Mouse (Mus musculus) neural tube, embryonic 13.5 days (tissue): ENCODE data around the gene Asb18. TPM values are rescaled to one million over a fixed set of nuclear protein-coding genes. Genes with fewer than 3 reads are reported as not detected.

Experiments used
- ATAC-seq: fragments of 200-750 bp; cut with Nextera tagmentation; 2 replicates; pipeline ENCODE4 v1.8.0; 2017; ENCODE audit warnings: low read depth, mild to moderate bottlenecking, moderate TSS enrichment, moderate library complexity
- H3K27ac ChIP-seq: fragments of 300-500 bp; sonication (generic); replicated peaks from 2 replicates; pipeline ENCODE4 v1.5.1; 2015; ENCODE audit warnings: moderate library complexity, mild to moderate bottlenecking, inconsistent platforms
- H3K27me3 ChIP-seq: fragments of 300-500 bp; sonication (generic); 2 replicates; pipeline ENCODE4 v1.6.1; 2015; ENCODE audit warnings: mild to moderate bottlenecking, inconsistent platforms
- H3K36me3 ChIP-seq: fragments of 300-500 bp; sonication (generic); 2 replicates; pipeline ENCODE4 v1.6.1; 2015; ENCODE audit warnings: mild to moderate bottlenecking, inconsistent platforms
- H3K4me1 ChIP-seq: fragments of 300-500 bp; sonication (generic); replicated peaks from 2 replicates; pipeline ENCODE4 v1.6.1; 2015; ENCODE audit warnings: inconsistent platforms
- H3K4me2 ChIP-seq: fragments of 300-500 bp; sonication (generic); 2 replicates; pipeline ENCODE4 v1.6.1; 2015; ENCODE audit warnings: inconsistent platforms, mild to moderate bottlenecking, moderate library complexity
- H3K4me3 ChIP-seq: fragments of 300-500 bp; sonication (generic); 2 replicates; pipeline ENCODE4 v1.5.1; 2015; ENCODE audit warnings: mild to moderate bottlenecking, inconsistent platforms
- H3K9ac ChIP-seq: fragments of 300-500 bp; sonication (generic); 2 replicates; pipeline ENCODE4 v1.6.1; 2015; ENCODE audit warnings: moderate library complexity, mild to moderate bottlenecking, inconsistent platforms
- H3K9me3 ChIP-seq: fragments of 300-500 bp; sonication (generic); 2 replicates; pipeline ENCODE4 v1.6.1; 2016; ENCODE audit warnings: inconsistent platforms
- WGBS: fragments of 180-500 bp; shearing (Covaris S2); methylation state at CpG from one replicate; pipeline ENCODE4 v1.1.7; 2015; 5-methylcytosine and 5-hydroxymethylcytosine counted together
- polyA plus RNA-seq: library from polyadenylated mRNA; unstranded; fragments of >200 nt; fragmentation: Nextera tagmentation; extraction: Ambion mirVana; gene quantifications from 2 replicates; pipeline ENCODE4 v1.2.1, GENCODE M21; 2015

The Asb18 gene
- 0.71 and 0.90 TPM in 2 replicates for polyA plus RNA-seq

GRCm38 (mm10) chr1:90014446-90014845, at the start of gene Asb18:
Gene Asb18, minus strand, starts transcription at chr1:90014666.
- no peak within 1 kb of the TSS for H3K9ac ChIP-seq
- no peaks in the 10 kb centered on the region for H3K36me3 ChIP-seq
- ATAC-seq, result no peak
- H3K4me2 ChIP-seq, result no peak within 1 kb of the TSS
- H3K27ac ChIP-seq, result no peak within 1 kb of the TSS
- H3K4me1 ChIP-seq, result no peaks in the 10 kb centered on the region
- 80% methylated on average over 5 of the region's 5 CpGs for WGBS
- H3K4me3 ChIP-seq, result no peak within 1 kb of the TSS
- H3K9me3 ChIP-seq, result no peaks in the 10 kb centered on the region
- H3K27me3 ChIP-seq, result no peaks in the 10 kb centered on the region

DNA sequence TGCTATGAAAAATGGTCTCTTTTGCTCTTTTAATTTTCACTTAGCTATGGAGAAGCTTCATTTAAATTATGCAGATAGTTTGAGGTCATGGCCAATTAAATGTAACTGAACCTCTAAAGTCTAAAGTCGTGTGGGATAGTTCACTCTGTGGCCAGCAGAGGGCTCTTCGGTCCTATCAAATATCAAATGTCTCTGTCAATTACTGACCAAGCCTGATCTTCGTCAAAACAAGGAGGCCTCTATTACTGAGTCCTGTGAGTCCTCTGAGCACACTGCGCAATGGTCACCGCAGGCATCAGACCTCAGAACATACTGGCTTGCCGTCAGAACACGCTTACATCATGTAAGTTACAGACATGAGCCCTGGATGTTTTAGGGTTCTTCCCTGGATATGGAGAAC, 46.1 kb upstream of the Asb18 start:
- Histone ChIP-seq H3K4me1 (0 out of 2 replicates have a peak, but pooled peaks cover 6% of the 10 kb centered on the region), H3K36me3 (no peaks in the 10 kb centered on the region), H3K9ac (no peak overlapping the region), H3K27me3 (no peaks in the 10 kb centered on the region), H3K4me3 (no peak overlapping the region), H3K9me3 (0 out of 2 replicates have a peak, but pooled peaks cover 3% of the 10 kb centered on the region), H3K27ac (no peak overlapping the region), H3K4me2 (no peak overlapping the region)
- 20% methylated on average over 7 of the region's 7 CpGs for WGBS
- ATAC-seq, result peak; percentile 83

GRCm38 (mm10) chr1:90060054-90060453, 45.6 kb upstream of the Asb18 start:
- no peaks in the 10 kb centered on the region for H3K27me3 ChIP-seq
- no peak overlapping the region for H3K9ac ChIP-seq
- H3K9me3 ChIP-seq, result 0 out of 2 replicates have a peak, but pooled peaks cover 3% of the 10 kb centered on the region
- 0 out of 2 replicates have a peak, but pooled peaks cover 6% of the 10 kb centered on the region for H3K4me1 ChIP-seq
- no peak overlapping the region for H3K4me3 ChIP-seq
- no peak overlapping the region for H3K27ac ChIP-seq
- WGBS, result 70% methylated on average over 3 of the region's 3 CpGs
- no peaks in the 10 kb centered on the region for H3K36me3 ChIP-seq
- ATAC-seq, result no peak
- no peak overlapping the region for H3K4me2 ChIP-seq

DNA sequence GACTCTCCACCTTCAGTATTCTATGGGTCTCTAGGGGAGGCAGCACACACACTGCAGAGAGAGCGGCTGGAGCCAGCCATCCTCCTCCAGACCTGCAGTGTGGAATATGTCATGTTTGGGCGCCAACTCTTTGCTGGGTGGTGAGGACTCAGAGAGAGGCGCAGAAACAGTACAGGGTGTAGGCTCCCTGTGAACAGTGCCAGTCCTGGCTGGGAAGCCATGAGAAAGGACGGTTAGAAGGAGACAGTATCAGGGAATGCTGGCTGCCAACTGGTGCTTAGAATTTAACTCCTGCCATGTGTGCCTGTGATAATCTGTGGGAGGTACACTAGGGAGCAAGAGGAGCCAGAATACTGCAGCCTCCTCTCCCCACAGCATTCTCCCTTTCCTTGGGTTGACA, 40.5 kb upstream of the Asb18 start:
- no peak overlapping the region for H3K9ac ChIP-seq
- peaks cover 28% of the 10 kb centered on the region for H3K4me1 ChIP-seq
- 88% methylated on average over 4 of the region's 4 CpGs for WGBS
- no peaks in the 10 kb centered on the region for H3K36me3 ChIP-seq
- H3K27ac ChIP-seq, result no peak overlapping the region
- no peaks in the 10 kb centered on the region for H3K9me3 ChIP-seq
- H3K4me2 ChIP-seq, result no peak overlapping the region
- peaks cover 4% of the 10 kb centered on the region; the same call in 1 of the 2 replicates for H3K27me3 ChIP-seq
- ATAC-seq, result no peak
- H3K4me3 ChIP-seq, result no peak overlapping the region

DNA sequence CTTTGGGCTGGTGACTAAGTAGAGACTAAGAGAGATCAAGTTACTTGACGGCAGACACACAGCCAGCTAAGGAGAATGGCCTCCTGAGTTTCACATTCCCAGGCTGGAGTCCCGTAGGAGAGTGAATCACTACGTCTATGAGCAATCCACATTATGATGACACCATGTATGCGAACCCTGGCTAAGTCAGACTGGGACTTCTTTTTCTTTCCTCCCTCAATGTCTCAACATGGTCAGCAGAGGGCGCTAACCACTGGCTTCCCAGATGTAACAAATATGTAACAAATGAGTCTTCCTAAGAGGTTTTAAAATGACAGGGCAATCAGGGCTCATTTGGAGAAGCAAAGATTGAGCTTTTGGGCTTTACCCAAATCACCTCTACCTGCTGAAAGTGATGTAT, 36.9 kb upstream of the Asb18 start:
- Histone ChIP-seq H3K27ac (0 out of 2 replicates have a peak overlapping the region, but pooled peaks have one; percentile 83), H3K4me3 (no peak overlapping the region), H3K36me3 (no peaks in the 10 kb centered on the region), H3K4me1 (peaks cover 32% of the 10 kb centered on the region), H3K9ac (no peak overlapping the region), H3K9me3 (no peaks in the 10 kb centered on the region), H3K27me3 (peaks cover 4% of the 10 kb centered on the region), H3K4me2 (no peak overlapping the region)
- WGBS, result 25% methylated on average over 5 of the region's 5 CpGs
- no peak for ATAC-seq

- peak; percentile 68 for ATAC-seq
- Histone ChIP-seq H3K27ac (peak overlapping the region; percentile 83), H3K27me3 (peaks cover 4% of the 10 kb centered on the region), H3K36me3 (no peaks in the 10 kb centered on the region), H3K4me3 (no peak overlapping the region), H3K4me1 (peaks cover 32% of the 10 kb centered on the region), H3K9ac (peak overlapping the region; percentile 9; the same call in 1 of the 2 replicates), H3K9me3 (no peaks in the 10 kb centered on the region), H3K4me2 (peak overlapping the region; percentile 8)
- 13% methylated on average over 20 of the region's 20 CpGs for WGBS
Observed at GRCm38 (mm10) chr1:90050046-90050739, 35.7 kb upstream of the Asb18 start.

- Histone ChIP-seq H3K4me3 (no peak overlapping the region), H3K27me3 (no peaks in the 10 kb centered on the region), H3K36me3 (no peaks in the 10 kb centered on the region), H3K9ac (no peak overlapping the region), H3K9me3 (no peaks in the 10 kb centered on the region), H3K27ac (no peak overlapping the region), H3K4me1 (no peaks in the 10 kb centered on the region), H3K4me2 (no peak overlapping the region)
- 68% methylated on average over 2 of the region's 2 CpGs for WGBS
- no peak for ATAC-seq
Observed at GRCm38 (mm10) chr1:90028305-90028704, 13.8 kb upstream of the Asb18 start.

DNA sequence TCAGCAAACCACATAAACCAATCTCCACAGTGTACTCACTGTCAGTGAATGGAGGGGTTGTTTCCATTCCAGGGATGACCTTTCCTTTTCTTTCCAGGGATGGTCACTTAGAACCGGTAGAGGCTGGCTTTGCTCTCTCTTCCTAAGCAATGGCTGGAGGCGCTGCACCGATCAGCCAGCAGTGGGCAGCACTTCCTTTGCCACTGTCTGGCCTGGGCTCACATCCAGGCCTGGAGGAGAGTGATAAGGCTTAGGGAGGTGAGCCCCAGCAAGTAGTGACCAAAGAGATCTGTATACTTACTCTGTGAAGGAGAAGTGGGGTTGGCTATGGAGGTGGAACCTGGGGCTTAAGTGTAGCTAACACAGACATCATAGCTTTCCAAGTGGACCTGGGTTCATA, 12.5 kb upstream of the Asb18 start:
- Histone ChIP-seq H3K9ac (no peak overlapping the region), H3K27me3 (no peaks in the 10 kb centered on the region), H3K4me2 (no peak overlapping the region), H3K36me3 (no peaks in the 10 kb centered on the region), H3K4me1 (no peaks in the 10 kb centered on the region), H3K9me3 (no peaks in the 10 kb centered on the region), H3K27ac (no peak overlapping the region), H3K4me3 (no peak overlapping the region)
- 20% methylated on average over 3 of the region's 3 CpGs for WGBS
- no peak for ATAC-seq

DNA sequence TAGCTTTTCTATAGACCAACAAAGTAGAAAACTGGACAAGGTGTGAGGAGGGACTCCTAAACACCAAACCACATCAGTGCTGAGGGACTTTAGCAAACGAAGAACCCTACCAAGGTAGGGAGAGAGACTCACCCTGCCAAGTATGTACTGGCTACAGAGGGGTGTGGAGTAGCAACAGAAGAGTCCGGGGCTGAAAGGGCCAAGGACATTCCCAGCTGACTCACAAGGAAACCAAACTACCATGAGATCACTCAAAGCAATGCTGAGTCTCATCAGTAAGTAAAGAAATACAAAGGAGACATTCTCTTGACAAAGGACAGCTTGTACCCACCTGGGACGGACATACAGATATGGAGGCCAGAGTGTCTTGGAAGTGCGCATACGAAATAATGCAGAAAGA, 5.9 kb upstream of the Asb18 start:
- no peak overlapping the region for H3K4me2 ChIP-seq
- no peaks in the 10 kb centered on the region for H3K4me1 ChIP-seq
- H3K27me3 ChIP-seq, result no peaks in the 10 kb centered on the region
- H3K9ac ChIP-seq, result no peak overlapping the region
- H3K27ac ChIP-seq, result no peak overlapping the region
- WGBS, result 84% methylated on average over 5 of the region's 5 CpGs
- ATAC-seq, result no peak
- no peak overlapping the region for H3K4me3 ChIP-seq
- no peaks in the 10 kb centered on the region for H3K9me3 ChIP-seq
- H3K36me3 ChIP-seq, result no peaks in the 10 kb centered on the region

- no peak overlapping the region for H3K4me2 ChIP-seq
- H3K36me3 ChIP-seq, result no peaks in the 10 kb centered on the region
- H3K27ac ChIP-seq, result no peak overlapping the region
- no peak overlapping the region for H3K9ac ChIP-seq
- no peaks in the 10 kb centered on the region for H3K4me1 ChIP-seq
- H3K27me3 ChIP-seq, result no peaks in the 10 kb centered on the region
- ATAC-seq, result no peak
- no peak overlapping the region for H3K4me3 ChIP-seq
- no peaks in the 10 kb centered on the region for H3K9me3 ChIP-seq
- WGBS, result 88% methylated on average over 6 of the region's 6 CpGs
Observed at GRCm38 (mm10) chr1:90018071-90018470, 3.6 kb upstream of the Asb18 start.

DNA sequence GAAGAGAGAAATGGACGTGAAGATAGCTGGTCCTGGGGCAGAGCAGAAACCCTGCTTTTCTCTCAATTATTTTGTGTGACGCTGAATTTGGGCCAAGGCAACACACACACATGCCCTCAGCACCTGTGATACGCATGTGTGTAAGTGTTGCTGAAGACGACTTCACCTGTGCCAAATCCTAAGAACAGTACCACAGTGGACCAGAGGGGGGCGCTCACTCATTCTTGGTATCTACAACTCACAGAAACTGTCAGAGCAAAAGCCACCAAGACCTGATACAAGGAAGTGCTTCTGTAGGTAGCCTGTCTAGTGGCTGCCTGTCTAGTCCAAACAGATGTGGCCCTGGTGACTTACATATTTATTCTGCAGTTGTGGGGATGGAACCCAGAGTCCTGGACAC, 1.2 kb downstream of the Asb18 start:
- Histone ChIP-seq H3K9me3 (no peaks in the 10 kb centered on the region), H3K9ac (no peak overlapping the region), H3K4me2 (no peak overlapping the region), H3K27ac (no peak overlapping the region), H3K27me3 (no peaks in the 10 kb centered on the region), H3K4me3 (no peak overlapping the region), H3K36me3 (no peaks in the 10 kb centered on the region), H3K4me1 (no peaks in the 10 kb centered on the region)
- 84% methylated on average over 5 of the region's 5 CpGs for WGBS
- ATAC-seq, result no peak

DNA sequence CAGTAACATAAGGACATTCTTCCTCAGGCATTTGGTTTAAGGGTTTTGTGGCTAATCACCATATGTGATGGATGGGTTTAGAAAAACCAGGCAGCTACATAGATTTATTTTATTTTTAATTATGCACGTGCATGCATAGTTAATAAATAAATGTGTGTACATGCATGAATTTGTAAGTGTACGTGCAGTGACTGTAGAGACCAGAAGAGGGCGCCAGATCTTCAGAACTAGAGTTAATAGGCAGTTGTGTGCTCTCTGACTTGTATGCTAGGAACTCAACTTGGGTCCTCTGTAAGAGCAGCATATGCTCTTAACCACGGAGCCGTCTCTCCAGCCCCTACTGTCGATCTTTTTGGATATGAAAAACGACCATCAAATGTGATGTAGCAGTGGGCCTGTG, 1.6 kb downstream of the Asb18 start:
- Histone ChIP-seq H3K9ac (no peak overlapping the region), H3K27me3 (no peaks in the 10 kb centered on the region), H3K4me2 (no peak overlapping the region), H3K4me3 (no peak overlapping the region), H3K4me1 (no peaks in the 10 kb centered on the region), H3K36me3 (no peaks in the 10 kb centered on the region), H3K9me3 (no peaks in the 10 kb centered on the region), H3K27ac (no peak overlapping the region)
- WGBS, result 70% methylated on average over 7 of the region's 7 CpGs
- ATAC-seq, result no peak

- 76% methylated on average over 3 of the region's 3 CpGs for WGBS
Observed at GRCm38 (mm10) chr1:90012168-90012567, 2.3 kb downstream of the Asb18 start.

More at GRCm38 (mm10) chr1:90012168-90012567, 2.3 kb downstream of the Asb18 start:
- ATAC-seq, result no peak
- Histone ChIP-seq H3K27me3 (no peaks in the 10 kb centered on the region), H3K4me3 (no peak overlapping the region), H3K9ac (no peak overlapping the region), H3K27ac (no peak overlapping the region), H3K36me3 (no peaks in the 10 kb centered on the region), H3K4me2 (no peak overlapping the region), H3K4me1 (peaks cover 7% of the 10 kb centered on the region), H3K9me3 (no peaks in the 10 kb centered on the region)
